Mouse (Mus musculus) ES-Bruce4 (cell line): ENCODE data around the gene Gm49368.

ENCODE experiments used
- EP300 ChIP-seq: IDR thresholded peaks from 2 replicates; pipeline ENCODE4 v1.6.1; 2011; ENCODE audit warnings: low read depth, low read length; ENCODE audit not compliant: insufficient read depth
- POLR2A ChIP-seq: IDR thresholded peaks from one replicate; pipeline ENCODE4 v1.8.1; 2011; ENCODE audit warnings: low read length; ENCODE audit not compliant: insufficient read depth

DNA sequence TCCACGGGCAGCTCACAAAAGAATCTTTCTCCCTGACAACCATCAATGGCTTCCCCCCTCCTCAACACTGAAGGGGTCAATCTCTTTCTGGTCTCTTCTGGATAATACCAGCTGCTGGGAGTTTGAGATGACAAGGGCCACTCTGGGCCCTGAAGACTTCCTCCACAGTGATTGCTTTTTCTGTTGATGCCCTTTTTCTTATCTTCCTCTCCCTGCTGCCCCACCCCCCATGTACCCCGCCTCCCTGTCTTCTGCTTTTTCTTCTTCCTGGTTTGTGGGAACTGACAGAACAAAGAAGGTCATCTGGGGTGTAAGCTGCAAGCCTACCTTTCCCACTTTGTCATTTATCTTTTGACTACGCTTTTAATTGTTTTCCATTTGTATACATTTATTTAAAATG lies 5.4 kb downstream of the Gm49368 start:
- TF ChIP-seq EP300 (no peak), POLR2A (no peak)
